Mouse (Mus musculus) olfactory bulb, adult 2 months (tissue): ENCODE results near the gene Gm32717. TPM values are rescaled to one million over a fixed set of nuclear protein-coding genes. Genes with fewer than 3 reads are reported as not detected.
"Not testable (repeated sequence)": the region's sequence is repeated elsewhere in the genome, so short reads cannot be mapped to it uniquely, and the experiment has no call there.

ENCODE experiments used
- H3K27ac ChIP-seq: fragments of 200-500 bp; 2 replicates; pipeline ENCODE4 v1.5.1; 2012; ENCODE audit warnings: low read depth, low read length; ENCODE audit not compliant: insufficient read depth
- H3K4me1 ChIP-seq: fragments of 200-500 bp; 2 replicates; pipeline ENCODE4 v1.6.1; 2012; ENCODE audit warnings: low read length; ENCODE audit not compliant: control insufficient read depth, insufficient read depth
- H3K4me3 ChIP-seq: fragments of 200-500 bp; 2 replicates; pipeline ENCODE4 v1.5.1; 2012; ENCODE audit warnings: mild to moderate bottlenecking, low read depth, low read length, moderate library complexity; ENCODE audit not compliant: insufficient read depth
- CTCF ChIP-seq: fragments of 200-500 bp; IDR thresholded peaks from 2 replicates; pipeline ENCODE4 v1.5.1; 2012; ENCODE audit warnings: low read depth, mild to moderate bottlenecking, low read length, moderate library complexity; ENCODE audit not compliant: insufficient read depth
- POLR2A ChIP-seq: fragments of 200-500 bp; IDR thresholded peaks from 2 replicates; pipeline ENCODE4 v1.6.1; 2012; ENCODE audit warnings: mild to moderate bottlenecking, low read depth, low read length, moderate library complexity; ENCODE audit not compliant: insufficient read depth
- WGBS: fragments of 180-500 bp; shearing (Covaris S2); methylation state at CpG from one replicate; pipeline ENCODE4 v1.1.7; 2018; 5-methylcytosine and 5-hydroxymethylcytosine counted together
- polyA plus RNA-seq: library from polyadenylated mRNA; stranded (reverse); fragments of >200 nt; gene quantifications from 2 replicates; pipeline ENCODE4 v1.2.4, GENCODE M21; 2012; ENCODE audit warnings: low replicate concordance; ENCODE audit not compliant: missing spikeins, insufficient read depth, insufficient read length

Gene Gm32717
- polyA plus RNA-seq, 1 experiment, result not detected

GRCm38 (mm10) chr10:118204642-118205041 lies 35.9 kb downstream of the Gm32717 start, which contains the start of gene Il22:
Gene Il22, plus strand, starts transcription at chr10:118204942.
- H3K4me3 ChIP-seq, result no peak within 1 kb of the TSS
- no peaks in the 10 kb centered on the region for H3K4me1 ChIP-seq
- no peak within 1 kb of the TSS for H3K27ac ChIP-seq
- no peak for TF ChIP-seq CTCF
- TF ChIP-seq POLR2A, result no peak
- WGBS, result 94% methylated on average over 4 of the region's 4 CpGs

GRCm38 (mm10) chr10:118195150-118195549 lies 45.4 kb downstream of the Gm32717 start:
- H3K4me3 ChIP-seq, H3K4me1 ChIP-seq, H3K27ac ChIP-seq: not testable (repeated sequence)
- WGBS, result 28% methylated on average over 3 of the region's 3 CpGs

Other genes with a start within 250 kb of the Gm32717 start
- not detected in 2 replicates for gene Mdm1, start 99.0 kb downstream of the Gm32717 start, polyA plus RNA-seq
- not detected in 2 replicates for gene Il22, start 35.8 kb downstream of the Gm32717 start, polyA plus RNA-seq
- not detected in 2 replicates for gene Gm32802, start 17.9 kb upstream of the Gm32717 start, polyA plus RNA-seq
- gene Iltifb, start 54.3 kb upstream of the Gm32717 start, polyA plus RNA-seq, result not detected in 2 replicates
- not detected in 2 replicates for gene Gm9040, start 86.2 kb upstream of the Gm32717 start, polyA plus RNA-seq
- not detected in 2 replicates for gene Gm9044, start 91.6 kb upstream of the Gm32717 start, polyA plus RNA-seq
- gene Gm9045, start 97.1 kb upstream of the Gm32717 start, polyA plus RNA-seq, result not detected in 2 replicates
- gene Gm9046, start 102.5 kb upstream of the Gm32717 start, polyA plus RNA-seq, result not detected in 2 replicates
- gene Gm9048, start 107.9 kb upstream of the Gm32717 start, polyA plus RNA-seq, result not detected in 2 replicates
- not detected in 2 replicates for gene Gm9049, start 113.3 kb upstream of the Gm32717 start, polyA plus RNA-seq
- not detected in 2 replicates for gene Ifng, start 200.3 kb upstream of the Gm32717 start, polyA plus RNA-seq